Mouse (Mus musculus) cerebellum, adult 18-20 months (tissue): ENCODE results near the gene Nfia.

Experiments
- DNase-seq, 2 experiments: peaks; one replicate each; pipeline ENCODE4 v3.0.0; 2021

Nfia gene

GRCm38 (mm10) chr4:97772641-97773040 is at the start of gene Nfia:
Nfia (plus strand) TSS chr4:97772734.
- DNase-seq, result no peak

DNA sequence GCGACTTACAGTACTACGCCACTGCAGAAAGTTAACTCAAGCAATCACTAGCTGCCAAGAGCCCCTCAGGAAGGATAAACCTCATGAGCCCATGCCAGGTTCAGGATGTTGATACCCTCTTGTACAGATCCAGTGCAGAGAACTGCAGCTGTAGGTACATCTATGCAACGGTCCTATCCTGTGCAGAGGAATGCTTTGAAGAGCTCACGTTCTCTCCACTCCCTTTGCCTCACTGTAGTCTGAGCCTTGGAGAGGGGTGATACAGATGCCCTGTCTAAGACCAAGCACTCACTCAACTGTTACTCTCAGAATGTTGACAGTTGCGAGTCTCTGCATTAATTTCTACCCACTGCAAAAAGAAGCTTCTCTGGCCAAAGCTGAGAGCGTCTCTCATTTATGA is 49.2 kb upstream of the Nfia start:
- no peak for DNase-seq

DNA sequence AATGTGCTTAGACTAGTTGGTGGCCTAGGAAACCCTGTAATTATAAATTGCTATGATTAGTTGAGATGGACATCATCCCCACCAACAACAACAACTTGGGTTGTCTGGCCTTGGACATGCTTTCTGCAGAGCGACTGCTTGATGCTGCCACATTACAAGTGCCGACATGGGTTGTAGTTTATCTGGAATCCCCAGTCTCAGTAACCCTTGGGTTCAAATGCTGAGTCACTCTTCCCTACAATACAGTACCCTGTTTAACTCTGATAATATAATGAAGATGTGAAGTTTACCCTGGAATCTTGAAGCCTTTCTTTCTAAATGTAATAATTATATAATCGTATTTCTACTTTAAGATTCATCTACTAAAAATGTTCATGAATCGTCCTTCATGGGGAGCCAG is 44.0 kb upstream of the Nfia start:
- DNase-seq, result no peak

DNA sequence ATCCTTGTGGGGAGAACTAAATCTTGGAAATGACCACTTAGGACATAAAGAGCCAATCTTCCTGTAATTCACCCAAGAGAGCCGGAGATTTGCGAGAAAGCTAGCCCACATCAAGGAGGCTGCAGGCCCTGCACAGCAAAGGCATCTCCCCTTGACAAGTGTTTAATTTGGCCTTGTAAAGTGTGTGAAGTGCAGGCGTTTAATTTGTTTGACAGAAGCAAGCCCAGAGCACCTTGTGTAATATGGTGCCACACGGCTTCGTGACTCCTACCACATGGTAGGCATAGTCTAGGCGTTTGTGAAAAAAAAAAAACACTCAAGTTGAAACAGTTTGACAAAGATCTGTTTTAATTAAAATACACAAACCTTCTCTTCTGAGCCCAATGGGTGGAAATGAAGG is 42.5 kb upstream of the Nfia start:
- DNase-seq, result no peak

GRCm38 (mm10) chr4:97730416-97730815 is 42.1 kb upstream of the Nfia start:
- no peak for DNase-seq

DNA sequence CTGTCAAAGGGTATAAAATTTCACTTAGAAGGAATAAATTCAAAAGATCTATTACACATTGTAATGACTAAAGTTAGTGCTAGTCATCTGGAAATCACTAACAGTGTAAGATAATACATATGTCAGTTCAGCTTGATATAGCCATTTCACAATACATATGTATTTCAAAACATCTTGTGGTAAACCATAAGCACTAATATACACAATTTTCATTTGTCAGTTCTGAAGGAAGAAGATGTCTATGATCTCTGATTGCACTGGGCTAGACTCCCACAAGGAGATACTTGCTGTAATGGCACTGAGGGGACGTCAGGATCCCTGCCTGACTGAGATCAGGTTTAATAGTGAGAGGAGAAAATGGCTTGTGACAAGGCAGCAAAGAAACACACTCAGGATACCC is 39.1 kb upstream of the Nfia start:
- no peak for DNase-seq

- DNase-seq, result no peak
Observed at GRCm38 (mm10) chr4:97743932-97744331, 28.6 kb upstream of the Nfia start.

DNA sequence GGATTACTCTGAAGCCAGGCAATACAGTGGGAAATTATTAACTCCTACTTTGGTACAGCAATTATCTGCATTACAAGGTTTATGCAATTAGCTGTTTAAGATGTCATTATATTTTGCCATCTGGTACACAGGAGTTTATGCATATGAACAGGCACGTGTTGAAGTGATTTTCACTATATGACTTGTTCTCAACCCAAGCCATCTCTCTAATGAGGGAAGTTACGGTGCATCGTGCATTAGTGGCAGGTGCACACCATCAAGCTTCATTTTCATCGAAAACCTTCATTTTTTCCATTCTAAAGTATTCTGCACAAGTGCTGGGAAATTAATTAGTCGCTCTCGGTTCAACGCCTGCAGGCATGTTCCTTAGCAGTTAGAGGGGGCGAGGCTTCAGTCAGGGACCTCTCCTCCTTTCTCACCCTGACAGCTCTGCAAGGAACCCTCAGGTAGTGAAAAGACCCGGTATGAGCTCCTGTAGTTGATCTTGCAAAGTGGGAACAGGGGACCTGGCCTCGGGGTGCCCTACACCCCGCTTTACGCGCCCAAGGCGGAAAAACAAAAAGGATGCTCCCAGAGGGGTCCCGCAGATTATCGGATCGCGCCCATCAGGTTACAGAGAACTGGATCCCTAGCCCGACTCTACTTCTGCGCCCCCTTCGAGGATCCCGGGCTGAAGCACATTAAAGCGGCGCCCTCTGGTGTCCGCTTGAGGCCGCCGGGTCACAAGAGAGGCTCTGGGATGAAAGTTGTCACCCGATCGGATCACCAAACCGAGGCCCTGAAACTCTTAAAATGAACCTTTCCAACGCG is 27.0 kb upstream of the Nfia start:
- DNase-seq, result peak; percentile 79 to 88

GRCm38 (mm10) chr4:97746106-97746900 is 26.2 kb upstream of the Nfia start:
- DNase-seq, result no peak

GRCm38 (mm10) chr4:97750401-97750800 is 22.1 kb upstream of the Nfia start:
- DNase-seq, result no peak

DNA sequence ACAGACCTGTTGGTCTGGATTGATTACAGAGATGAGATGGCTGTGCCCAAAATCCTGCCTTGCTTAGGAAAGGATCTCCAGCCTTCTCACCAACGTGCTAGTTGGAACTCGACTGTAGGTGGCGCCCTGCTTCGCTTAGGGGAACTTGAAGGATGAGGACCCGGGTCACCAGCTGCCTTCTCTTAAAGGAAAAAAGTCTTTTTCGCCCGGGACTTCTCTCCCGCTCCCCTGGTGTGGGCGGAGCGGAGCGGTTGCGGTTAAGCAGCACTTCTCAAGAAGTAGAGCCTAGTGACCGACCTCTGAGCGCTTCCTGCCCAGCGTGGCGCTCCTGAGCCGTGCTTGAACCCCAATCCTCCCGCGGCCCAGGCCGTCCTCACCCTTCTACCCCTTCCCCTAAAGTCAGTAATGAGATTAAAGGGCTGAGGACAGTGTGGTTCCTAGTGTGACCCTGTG is 21.5 kb upstream of the Nfia start:
- peak; percentile 89 to 93 for DNase-seq

DNA sequence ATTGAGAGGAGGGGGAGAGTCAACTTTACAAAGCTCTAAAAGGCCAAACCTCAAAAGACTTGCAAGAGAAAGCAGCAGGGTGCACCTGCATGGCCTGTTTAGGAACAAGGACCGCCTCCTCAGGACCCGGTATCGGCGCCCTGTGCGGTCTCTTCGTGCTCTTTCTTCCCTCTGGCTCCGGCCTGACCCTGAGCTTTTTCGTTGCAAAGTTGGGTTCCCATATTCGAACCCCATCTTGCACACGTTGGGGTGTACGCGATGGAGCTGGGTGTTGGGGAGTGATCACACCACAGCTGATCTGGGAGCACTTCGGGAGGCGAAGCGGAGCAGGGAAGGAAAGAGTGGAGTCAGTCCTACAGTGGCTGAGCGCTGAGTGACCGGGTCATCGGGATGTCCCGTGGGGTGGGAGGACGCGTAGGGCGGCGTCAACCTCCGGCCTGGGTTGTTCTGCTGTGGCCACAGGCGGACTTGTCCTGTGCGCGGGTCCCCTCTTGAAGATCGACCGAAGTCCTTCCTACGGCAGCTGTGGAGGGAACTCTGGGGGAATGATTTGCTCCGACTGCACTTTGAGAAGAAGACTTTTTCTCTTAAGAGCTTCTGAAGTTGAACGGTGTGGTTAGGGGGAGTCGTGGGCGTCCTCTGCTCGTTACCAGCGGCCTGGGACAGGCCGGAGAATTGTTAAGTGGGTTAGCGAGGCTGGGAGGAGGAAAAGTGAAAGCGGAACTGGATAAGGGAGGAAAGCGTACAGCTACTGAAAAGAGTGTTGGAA is 20.9 kb upstream of the Nfia start:
- peak; percentile 31 to 45 for DNase-seq

DNA sequence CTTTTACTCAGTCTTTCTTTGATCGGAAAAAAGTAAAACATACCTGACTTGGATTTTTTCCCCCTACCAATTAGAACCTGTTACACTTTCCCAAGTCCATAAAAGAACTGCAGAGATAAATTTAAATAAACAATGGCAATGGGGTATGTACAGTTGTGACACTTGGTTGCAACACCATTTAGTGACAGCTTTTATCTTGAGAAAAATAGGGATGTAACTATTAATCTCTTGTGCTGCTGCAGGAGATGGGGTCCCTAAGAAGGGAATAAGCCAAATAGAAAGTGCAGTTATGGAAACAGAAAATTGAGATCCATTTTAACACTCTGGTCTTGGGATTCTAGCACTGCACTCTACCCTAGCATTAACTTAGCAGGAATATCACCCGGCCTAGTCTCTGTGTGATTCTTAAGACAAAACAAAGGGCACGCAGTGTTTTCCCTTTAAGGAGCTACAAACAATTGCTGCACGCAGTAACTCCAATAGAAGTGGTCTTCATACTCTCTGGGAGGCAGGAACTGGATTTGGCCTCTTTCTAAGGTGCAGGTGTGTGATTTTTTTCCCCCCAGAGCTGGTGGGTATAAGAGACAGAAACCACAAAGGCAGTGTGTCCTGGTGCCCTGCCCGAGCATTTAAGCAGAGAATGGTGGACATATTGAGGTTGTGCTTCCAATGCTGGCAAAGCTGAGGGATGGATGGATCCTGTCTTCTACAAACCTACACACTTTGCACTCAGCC is 20.1 kb upstream of the Nfia start:
- no peak for DNase-seq

- DNase-seq, result no peak
Observed at GRCm38 (mm10) chr4:97753521-97753920, 19.0 kb upstream of the Nfia start.

GRCm38 (mm10) chr4:97754241-97754640 is 18.3 kb upstream of the Nfia start:
- DNase-seq, result peak; percentile 25 to 27

- peak; percentile 74 to 81 for DNase-seq
Observed at GRCm38 (mm10) chr4:97757207-97757977, 15.1 kb upstream of the Nfia start.

GRCm38 (mm10) chr4:97757978-97758461 is 14.5 kb upstream of the Nfia start:
- peak; percentile 44 to 62 for DNase-seq

GRCm38 (mm10) chr4:97758661-97759060 is 13.9 kb upstream of the Nfia start:
- peak in 1 of 2 experiments; percentile 12 for DNase-seq

GRCm38 (mm10) chr4:97764616-97765015 is 7.9 kb upstream of the Nfia start:
- DNase-seq, result no peak

DNA sequence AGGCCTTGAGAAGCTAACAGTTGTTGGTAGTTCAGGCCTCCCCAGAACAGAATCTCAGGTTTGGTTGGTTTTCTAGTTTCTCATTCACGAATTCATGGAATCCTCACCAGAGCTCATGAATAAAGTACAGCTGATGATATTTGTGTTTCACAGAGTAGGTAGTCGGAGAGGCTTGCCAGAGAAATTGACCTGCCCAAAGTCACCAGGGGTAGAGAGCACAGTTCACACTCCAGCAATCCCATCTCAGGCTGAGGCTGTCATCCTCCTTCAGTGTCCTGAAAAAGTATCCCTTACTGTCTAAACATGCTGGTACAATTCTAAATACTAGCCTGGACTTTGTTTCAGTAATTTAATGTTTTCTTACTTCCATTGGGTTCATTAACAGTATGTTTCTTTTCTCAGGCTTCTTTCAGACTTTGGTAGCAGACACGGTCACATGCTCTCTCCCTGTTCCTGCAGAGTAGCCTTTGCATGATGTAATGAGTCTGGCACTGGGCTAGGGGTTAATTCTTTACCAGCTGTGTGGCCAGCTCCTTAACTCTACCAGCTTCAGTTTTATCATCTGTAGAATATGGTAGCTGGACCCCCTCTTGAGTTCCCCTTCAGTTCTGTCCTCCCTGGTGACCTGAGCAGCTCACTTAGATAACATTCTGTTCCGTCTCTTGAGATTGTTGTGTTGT is 7.1 kb upstream of the Nfia start:
- DNase-seq, result no peak

DNA sequence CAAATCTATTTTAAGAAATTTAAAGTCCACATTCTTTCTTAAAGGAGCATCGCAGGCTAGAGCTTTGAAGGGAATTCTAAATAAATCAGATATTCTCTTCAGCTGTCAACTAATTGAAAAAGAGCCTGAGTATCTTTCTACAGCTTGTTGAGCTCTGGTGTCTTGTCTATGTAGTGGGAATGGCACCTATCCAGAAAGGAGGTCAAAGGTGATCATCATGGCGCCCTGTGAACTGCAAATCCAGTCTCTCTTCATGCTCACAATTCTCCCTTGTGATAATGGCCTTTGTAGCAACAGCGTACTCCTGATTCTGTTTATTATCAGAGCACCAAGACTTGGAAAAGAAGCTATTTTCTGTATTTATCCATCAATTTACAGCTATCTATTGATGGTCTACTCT is 6.4 kb upstream of the Nfia start:
- no peak for DNase-seq
